Mouse (Mus musculus): ENCODE results near the gene Ssr4.
"Not testable (repeated sequence)": the region's sequence is repeated elsewhere in the genome, so short reads cannot be mapped to it uniquely, and the experiment has no call there.

Gene Ssr4

GRCm38 (mm10) chrX:73786364-73787224, at the start of gene Ssr4, which contains the start of gene Idh3g:
Ssr4 (plus strand) TSS chrX:73787028.
Idh3g (minus strand) TSS chrX:73786897.
- DNase-seq (ENCODE audit: low read depth, low spot score), result peak; percentile 94

DNA sequence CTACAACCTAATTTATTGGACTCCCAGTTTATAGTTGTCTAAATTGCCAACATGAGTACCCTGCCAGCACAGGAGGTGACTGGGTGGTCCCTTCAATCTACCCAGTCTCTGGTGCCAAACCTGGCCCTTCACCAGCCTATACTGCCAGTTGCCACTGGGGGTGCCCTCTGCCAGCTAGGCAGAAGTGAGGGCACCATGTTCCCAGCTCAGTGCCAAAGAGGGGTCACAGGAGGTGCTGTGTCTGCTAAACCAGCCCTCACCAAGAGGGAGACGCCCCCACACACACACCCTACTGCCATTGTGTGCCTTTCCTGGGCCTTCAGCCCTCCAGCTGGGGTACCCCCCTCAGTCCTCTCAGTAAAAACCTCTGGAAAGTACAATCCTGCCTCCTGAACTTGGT, 48.7 kb upstream of the Ssr4 start:
- no peak for DNase-seq (ENCODE audit: low read depth, low spot score)

- DNase-seq (ENCODE audit: low read depth, low spot score), result no peak
Observed at GRCm38 (mm10) chrX:73739151-73739550, 47.7 kb upstream of the Ssr4 start.

DNA sequence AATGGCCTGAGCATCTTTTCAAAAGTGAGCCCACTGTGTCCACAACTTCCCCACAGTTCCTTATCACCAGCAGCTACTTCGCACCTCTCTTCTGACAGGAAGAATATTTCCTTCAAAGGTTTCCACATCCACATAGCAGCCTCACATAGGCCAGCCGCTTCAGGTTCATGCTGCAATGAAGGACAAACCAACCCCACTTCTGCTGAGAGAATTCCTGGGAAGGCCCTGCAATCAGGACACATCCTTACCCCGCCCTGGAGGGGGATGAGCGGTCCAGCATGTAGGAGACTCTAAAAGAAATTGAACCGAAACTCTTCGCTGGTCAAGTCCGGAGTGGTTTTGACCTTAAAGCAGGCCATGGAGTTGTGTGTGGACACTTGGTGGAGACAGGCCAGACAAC, 47.0 kb upstream of the Ssr4 start:
- DNase-seq (ENCODE audit: low read depth, low spot score), result not testable (repeated sequence)

DNA sequence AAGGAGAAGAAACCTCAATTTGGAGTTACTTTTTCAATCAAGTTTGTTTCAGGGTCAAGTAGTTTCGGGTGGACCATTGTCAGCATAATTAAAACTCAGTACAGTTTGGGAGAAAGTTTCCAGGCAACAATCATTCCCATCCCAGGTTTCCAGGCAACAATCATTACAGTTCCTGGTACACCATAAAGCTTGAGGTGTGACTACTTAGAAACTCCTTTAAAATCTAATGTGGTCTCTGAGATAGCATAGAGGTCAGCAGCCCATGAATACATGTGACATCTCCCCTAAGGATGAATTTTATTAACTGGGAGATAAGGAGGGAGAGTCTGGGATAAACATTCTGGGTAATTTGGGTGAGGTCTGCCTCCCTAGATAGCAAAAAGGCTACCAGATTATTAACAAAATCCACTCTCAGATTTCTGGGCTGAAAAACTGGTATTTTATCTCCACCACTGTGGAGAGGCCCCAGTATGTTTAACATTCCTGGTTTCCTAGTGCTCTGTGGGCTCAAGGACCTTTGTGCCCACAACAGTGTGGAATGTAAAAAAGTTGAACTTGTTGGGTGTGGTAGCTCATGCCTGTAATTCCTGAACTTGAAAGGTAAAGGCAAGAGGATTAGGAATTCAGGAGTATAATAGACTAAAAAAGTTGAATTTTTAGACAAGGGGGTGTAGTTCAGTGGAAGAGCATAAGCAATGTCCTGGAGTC, 41.9 kb upstream of the Ssr4 start:
- DNase-seq (ENCODE audit: low read depth, low spot score), result no peak

GRCm38 (mm10) chrX:73748977-73749376, 37.9 kb upstream of the Ssr4 start:
- DNase-seq (ENCODE audit: low read depth, low spot score), result no peak

DNA sequence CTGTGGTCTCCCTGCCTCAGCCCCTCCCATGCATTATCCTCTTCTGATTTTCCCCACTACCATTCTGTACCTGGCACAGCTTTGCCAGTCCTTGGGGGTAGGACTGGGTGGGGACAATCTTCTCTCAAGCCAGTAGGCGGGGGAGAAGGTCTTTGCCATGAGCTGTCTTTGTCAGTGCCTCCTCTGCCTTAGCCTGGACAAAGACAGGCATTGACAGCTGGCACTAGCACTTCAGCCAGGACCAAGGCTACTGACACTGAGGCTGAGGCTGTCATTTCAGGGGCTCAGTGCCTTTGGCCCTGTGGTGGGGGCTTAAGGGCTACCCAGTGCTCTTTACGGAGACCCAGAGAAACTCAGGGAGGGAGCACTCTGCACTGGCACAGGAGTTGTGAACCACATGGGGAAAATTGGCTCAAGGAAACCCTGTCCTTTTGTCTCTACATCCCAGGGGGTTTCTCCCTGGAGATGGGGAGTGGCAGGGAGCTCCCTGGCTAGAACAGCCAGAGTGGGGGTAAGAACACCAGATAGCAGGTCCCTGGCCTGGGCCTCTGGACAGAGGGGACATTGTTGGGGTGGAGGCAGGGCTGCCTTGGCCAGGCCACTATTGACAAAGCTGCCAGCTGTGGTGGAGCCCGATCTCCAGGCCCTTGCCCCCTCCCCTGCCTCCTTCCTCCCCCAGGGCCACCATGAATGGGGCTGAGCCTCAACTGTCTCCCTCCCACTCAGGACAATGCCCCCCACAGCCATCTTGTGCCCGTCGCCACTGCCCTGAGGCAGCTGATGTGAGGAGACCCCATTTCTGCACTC, 30.3 kb upstream of the Ssr4 start, which contains the start of gene Plxnb3:
Gene Plxnb3 (plus strand): TSS at position 757 of the 807 bp plus-strand sequence.
- DNase-seq (ENCODE audit: low read depth, low spot score), result no peak

GRCm38 (mm10) chrX:73758611-73759290, 28.1 kb upstream of the Ssr4 start:
- DNase-seq (ENCODE audit: low read depth, low spot score), result no peak

DNA sequence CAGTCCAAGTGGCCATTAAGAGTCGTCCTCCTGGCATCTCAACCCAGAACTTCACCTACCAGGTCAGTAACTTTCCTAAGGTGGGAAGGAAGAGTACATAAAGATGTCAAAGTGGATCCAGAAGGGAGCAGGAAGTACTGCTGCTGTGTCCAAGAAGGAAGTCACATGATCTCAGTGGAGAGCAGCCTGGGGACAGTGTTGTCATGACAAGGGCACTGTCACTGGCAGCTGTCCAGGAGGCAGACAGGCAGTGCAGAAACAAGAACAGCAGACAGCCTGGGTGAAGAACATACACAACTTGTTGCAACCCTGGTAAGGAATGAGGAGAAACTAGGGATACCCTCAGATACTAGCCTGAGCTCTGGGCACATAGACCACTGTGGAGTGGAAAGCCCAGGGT, 21.5 kb upstream of the Ssr4 start:
- DNase-seq (ENCODE audit: low read depth, low spot score), result no peak

- DNase-seq (ENCODE audit: low read depth, low spot score), result no peak
Observed at GRCm38 (mm10) chrX:73767267-73767666, 19.6 kb upstream of the Ssr4 start.

DNA sequence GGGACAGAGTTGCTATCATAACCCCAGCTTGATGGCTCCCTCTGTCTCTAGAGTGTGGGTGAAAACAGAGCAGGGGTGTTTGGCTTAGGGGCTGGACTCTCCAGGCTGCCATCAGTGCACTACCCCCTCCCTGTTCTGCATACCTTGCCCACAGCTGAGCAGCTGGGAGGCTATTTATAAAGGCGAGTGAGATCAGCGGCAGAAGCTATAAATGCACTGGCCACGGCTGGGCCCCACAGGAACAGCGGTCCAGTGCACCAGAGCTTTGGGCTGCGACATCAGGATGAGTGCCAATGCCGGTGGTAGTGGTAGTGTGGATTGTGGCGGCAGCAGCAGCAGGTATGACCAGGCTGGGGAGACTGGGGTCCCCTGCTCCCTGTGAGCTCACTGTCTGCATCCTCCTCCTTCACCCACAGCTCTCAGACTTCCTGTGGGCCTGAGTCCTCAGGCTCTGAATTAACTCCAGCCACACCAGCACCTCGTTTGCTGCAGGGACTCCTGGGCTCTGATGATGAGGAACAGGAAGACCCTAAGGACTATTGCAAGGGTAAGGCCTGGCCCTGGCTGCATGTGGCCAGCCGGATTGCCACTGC, 12.6 kb upstream of the Ssr4 start, which contains the start of gene Srpk3:
Gene Srpk3 (plus strand): TSS at position 238 of the 593 bp plus-strand sequence.
- no peak for DNase-seq (ENCODE audit: low read depth, low spot score)

DNA sequence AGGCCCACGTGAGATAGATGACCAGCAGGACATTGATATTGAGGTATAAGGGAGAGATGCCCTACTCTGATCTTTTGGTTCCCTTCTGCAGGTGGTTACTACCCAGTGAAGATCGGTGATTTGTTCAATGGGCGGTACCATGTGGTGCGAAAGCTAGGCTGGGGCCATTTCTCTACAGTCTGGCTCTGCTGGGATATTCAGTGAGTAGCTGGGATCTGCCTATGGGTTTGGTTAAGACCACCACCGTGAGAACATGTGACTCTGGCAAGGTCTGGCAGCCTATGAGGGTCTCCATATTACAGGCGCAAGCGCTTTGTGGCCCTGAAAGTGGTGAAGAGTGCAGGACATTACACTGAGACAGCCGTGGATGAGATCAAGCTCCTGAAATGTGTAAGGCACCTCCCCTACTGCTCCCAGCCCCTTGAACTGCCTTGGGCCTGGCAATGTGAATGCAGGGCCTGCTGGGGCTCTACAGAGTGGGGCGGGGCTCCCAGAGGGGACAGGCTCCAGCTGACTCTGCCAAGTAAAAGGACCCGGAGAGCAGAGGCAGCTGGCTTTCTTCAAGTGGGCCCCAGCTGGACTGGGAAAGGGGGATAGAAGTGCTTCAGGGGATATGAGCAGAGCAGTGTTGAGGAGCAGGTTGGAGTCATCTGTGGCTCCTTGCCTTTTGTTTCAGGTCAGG, 11.9 kb upstream of the Ssr4 start:
- DNase-seq (ENCODE audit: low read depth, low spot score), result no peak

DNA sequence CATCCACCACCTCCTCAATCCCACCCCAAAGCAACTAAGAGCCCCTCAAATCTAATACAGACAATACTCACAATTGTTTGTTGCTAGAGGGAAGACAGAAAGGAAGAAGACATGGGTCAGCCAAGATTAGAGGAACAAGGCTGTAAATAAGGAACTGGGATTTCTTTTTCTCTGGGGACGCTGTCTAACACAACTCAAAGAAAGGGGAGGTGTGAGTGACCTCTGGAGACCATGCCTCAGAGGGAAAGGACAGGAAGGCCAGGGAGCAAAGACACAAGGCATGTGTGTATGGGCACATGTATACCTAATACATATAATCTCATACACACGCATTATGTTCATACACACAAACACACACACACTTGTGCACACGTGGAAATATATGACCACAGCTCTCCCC, 4.6 kb upstream of the Ssr4 start:
- DNase-seq (ENCODE audit: low read depth, low spot score), result no peak

DNA sequence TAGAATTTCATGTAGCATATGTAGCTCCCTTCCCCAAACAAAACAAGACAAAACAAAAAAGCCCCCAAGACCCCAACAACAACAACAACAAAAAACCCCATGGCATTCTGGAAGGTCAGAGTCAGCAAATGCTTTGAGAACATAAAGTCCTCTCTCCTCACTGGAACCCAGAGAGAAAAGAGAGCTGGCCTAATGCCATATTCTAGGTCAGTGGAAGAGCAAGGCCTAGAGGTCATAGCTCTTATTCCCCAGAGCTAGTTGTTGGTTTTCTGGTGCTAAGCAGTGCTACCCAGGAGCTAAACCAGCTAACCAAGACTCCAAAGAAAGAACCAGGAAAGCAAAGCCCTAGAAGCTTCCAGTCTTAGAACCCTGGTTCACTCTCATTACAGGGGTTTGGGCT, 1.2 kb upstream of the Ssr4 start:
- DNase-seq (ENCODE audit: low read depth, low spot score), result no peak

DNA sequence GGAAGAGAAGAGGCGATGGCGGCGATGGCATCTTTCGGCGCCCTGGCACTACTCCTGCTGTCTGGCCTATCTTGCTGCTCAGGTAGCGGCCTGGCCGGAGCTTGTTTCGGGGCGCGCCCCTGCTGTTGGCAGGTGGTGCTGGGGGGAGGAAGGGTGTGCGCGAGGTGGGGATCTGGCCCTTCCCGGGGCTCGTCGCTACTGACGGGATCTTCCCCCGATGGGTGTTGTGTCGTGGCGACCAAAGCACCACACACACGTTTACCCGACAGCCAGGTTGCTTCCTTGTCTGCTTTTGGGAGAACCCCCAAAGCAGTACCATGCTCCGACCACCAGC, 364 bp downstream of the Ssr4 start:
- DNase-seq (ENCODE audit: low read depth, low spot score), result no peak

- DNase-seq (ENCODE audit: low read depth, low spot score), result no peak
Observed at GRCm38 (mm10) chrX:73788501-73788900, 1.7 kb downstream of the Ssr4 start.

DNA sequence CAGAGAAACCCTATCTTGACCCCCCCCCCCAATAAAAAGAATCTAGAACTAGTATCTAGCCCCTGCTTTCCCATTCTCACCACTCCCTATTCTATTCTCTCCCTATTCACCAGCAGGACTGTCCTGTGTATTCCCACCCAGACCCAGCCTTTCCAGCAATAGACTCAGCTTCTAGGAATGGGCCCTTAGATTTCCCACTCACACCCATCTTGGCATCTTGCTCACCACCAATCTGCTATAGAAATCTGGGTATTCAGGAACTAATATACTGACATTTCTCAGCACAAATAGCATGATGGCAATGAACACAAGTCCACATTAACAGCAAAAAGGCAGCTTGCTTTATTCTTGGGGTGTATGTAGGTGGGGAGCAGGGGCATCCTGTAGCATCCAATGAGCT, 6.2 kb downstream of the Ssr4 start:
- DNase-seq (ENCODE audit: low read depth, low spot score), result no peak

- DNase-seq (ENCODE audit: low read depth, low spot score), result no peak
Observed at GRCm38 (mm10) chrX:73793505-73793904, 6.7 kb downstream of the Ssr4 start.

DNA sequence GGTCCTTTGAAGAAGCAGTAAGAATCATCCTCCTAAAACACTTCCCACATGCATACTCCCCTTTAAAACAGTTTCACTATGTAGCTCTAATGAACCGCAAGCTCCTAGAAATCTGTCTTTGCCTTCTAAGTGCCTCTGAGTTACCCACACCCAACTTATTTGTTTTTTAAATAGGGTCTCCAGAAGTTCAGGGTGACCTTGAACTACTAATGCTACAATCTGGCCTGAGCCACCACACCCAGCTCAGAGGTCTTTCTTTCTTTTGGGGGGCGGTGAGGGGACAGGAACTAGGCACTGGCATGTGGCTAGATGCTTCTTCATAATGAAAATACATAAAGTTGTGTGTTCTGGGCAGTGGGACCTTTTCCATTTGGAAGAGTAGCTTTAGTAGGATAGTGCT, 10.7 kb downstream of the Ssr4 start:
- DNase-seq (ENCODE audit: low read depth, low spot score), result no peak

- DNase-seq (ENCODE audit: low read depth, low spot score), result no peak
Observed at GRCm38 (mm10) chrX:73798502-73798901, 11.7 kb downstream of the Ssr4 start.

- DNase-seq (ENCODE audit: low read depth, low spot score), result no peak
Observed at GRCm38 (mm10) chrX:73805814-73806213, 19.0 kb downstream of the Ssr4 start.
